Mouse (Mus musculus) thymus, adult 2 months (tissue): ENCODE results near the gene Gfod2.

Source experiments
- CTCF ChIP-seq: fragments of 200-500 bp; IDR thresholded peaks from 2 replicates; pipeline ENCODE4 v1.5.1; 2012; ENCODE audit warnings: mild to moderate bottlenecking, control low read depth, low read length, moderate library complexity, borderline replicate concordance; ENCODE audit not compliant: control insufficient read depth, poor library complexity, insufficient read depth; ENCODE audit errors: extremely low read depth
- POLR2A ChIP-seq: fragments of 200-500 bp; IDR thresholded peaks from 2 replicates; pipeline ENCODE4 v1.6.1; 2012; ENCODE audit warnings: mild to moderate bottlenecking, low read length, control low read depth, moderate library complexity; ENCODE audit not compliant: control insufficient read depth, poor library complexity, insufficient read depth; ENCODE audit errors: extremely low read depth

DNA sequence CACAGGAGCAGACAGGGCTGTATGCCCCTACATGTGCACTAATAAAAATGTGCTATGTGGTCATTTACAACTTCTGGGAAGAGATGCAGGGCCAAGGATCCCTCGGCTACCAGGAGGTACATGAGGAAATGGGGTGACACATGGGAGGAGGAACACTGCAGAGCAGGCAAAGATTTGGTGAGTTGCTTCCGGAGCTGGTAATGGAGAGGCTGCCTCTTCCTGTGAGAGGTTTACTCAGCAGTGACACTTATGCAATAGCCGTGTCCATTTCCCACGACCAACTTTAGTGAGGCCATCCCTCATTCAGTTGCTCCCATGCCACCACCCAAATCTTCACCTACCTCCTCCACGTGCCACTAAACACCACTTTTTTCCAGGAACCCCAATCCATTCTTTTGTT lies 21.8 kb upstream of the Gfod2 start:
- TF ChIP-seq POLR2A (no peak), CTCF (no peak)
